Mouse (Mus musculus) bone marrow, adult 2 months (tissue): Measurements from ENCODE around the gene Pgls.

ENCODE experiments used
- CTCF ChIP-seq: fragments of 200-500 bp; IDR thresholded peaks from 2 replicates; pipeline ENCODE4 v1.5.1; 2011; ENCODE audit warnings: low read length, control low read depth; ENCODE audit not compliant: control insufficient read depth, insufficient read depth
- POLR2A ChIP-seq: fragments of 200-500 bp; IDR thresholded peaks from 2 replicates; pipeline ENCODE4 v1.6.1; 2011; ENCODE audit warnings: low read depth, mild to moderate bottlenecking, control low read depth, low read length, borderline replicate concordance; ENCODE audit not compliant: control insufficient read depth

DNA sequence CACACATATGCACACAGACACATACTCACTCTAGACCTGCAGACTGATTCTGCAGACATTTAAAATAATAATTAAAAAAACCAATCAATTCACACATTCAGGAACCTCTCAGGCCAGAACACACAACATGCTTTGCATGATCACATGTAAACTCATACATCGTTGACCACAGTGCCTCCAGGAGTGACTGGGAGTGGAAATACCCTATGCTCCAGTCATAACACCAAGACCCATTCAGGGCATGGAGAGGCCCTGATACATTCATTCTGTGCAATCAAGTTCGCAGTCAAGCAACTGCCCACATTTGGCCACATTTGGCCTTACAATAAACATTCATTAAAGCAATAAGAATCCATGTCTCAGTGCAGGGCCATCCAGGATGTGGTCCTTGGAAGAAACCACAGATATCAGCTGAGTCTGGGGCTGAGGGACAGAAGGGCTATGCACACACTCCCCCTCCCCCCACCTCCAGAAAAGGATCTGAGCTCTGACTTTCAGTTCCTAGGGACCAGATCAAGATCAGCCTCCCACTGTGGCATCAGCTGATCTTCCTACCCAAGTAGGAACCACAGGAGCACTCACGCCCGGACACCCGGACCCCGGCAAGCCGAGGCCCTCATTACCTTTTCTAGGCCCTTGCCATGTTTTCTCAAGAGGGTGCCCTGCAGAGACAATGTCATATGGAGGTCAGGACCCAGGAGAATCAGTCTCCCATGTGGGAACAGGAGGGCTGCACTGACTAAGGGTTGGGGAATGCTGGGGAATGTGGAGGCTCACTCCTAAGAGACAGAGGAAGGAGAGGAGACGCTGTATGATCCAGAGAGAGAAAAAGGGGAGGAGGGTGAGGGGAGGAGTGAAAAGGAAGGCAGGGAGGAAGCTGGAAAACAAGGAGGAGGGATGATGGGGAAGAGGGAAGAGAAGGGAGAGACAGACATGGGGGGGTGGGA is 45.4 kb downstream of the Pgls start:
- TF ChIP-seq CTCF: no peak
- TF ChIP-seq POLR2A: no peak
